Mouse (Mus musculus) layer of hippocampus, postnatal 14 days (tissue): ENCODE measurements around the gene Aldh16a1. TPM values are rescaled to one million over a fixed set of nuclear protein-coding genes. Genes with fewer than 3 reads are reported as not detected.
"Not testable (repeated sequence)": the region's sequence is repeated elsewhere in the genome, so short reads cannot be mapped to it uniquely, and the experiment has no call there.

Experiments used
- DNase-seq, 2 experiments: peaks; one replicate each; pipeline ENCODE4 v3.0.0; 2021 to 2022; ENCODE audit warnings: low spot score in 2 of 2, mixed read lengths in 1 of 2
- total RNA-seq, 2 experiments: library from RNA; stranded (reverse); gene quantifications; 2 replicates each; pipeline ENCODE4 v1.2.3; 2021

Gene Aldh16a1
- total RNA-seq, 2 experiments from 2014 or later: 14.0 to 15.9 TPM

DNA sequence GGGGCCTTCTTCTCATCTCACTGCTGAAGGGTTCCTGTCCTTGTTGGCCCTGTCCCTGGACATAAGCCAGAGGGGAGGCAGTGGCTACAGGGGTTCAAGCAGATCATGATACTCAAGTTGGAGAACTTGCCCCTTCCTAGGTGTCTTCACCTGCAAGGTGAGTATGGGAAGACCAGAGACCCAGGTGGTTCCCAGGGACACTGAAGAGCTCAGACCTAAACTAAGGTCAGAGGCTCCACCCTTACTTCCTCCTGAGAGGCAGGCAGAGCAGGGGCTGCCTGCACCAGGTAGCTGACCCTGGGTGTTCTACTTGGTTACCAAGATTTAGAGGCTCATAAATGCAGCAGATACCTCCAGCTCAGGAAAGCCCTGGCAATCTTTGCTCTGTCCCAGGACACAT, 32.4 kb downstream of the Aldh16a1 start:
- no peak for DNase-seq

DNA sequence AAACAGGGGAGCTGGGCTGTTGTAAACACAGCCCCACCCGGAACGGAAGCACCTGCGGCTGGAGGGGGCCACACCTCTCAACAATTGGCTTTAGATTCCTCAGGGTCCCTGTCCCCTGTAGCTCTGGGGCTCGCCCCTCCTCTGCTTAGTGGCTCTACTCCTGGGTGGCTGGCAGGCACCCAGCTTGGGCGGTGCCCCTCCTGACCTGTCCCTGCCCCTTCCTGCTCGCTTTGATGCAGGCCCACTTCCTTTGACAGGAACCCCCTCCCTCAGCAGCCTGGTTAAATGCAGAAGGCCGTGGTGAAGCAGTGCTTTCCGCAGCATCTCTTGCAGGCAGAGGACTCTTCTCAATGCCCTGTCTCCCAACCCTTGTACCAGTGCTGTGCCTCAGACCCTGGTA, 33.0 kb downstream of the Aldh16a1 start:
- DNase-seq: no peak

DNA sequence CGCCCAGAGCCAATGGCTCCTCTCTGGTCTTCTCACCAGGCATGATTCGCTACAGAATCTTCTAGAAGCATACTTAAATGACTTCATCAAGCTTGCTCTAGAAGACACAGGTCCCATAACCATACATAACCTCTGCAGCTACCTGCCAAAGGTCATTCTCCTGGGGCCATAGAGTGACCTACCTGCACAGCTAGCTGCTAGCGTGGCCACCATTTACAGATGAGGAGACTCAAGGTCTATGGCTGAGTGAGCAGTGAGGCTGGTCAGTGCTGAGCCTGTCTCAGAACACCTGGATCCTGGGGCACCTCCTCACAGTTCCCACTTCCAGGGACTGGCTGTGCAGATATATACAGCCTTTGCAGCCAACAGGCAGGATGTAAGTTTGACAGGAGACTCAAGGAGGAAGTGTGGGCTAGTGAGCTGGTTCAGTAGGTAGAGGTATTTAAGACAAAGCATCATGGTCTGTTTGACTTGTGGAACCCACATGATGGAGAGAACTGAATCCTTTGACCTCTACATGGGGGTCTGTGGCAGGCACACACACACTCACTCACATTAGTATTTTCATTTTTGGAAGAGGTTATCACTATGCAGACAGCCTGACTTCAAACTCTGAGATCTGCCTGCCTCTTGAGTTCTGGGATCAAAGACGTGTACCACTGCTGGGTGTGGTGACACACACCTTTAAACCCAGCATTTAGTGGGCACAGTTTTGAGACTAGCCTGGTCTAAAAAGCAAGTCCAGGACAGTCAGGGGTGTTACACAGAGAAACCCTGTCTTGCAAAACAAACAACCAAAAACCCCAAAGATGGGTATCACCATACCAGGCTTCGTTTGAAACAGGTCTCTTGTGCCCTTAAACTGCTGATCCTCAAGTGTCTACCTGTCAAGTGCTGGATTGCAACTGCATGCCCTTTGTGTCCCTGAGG, 34.3 kb downstream of the Aldh16a1 start:
- no peak for DNase-seq

DNA sequence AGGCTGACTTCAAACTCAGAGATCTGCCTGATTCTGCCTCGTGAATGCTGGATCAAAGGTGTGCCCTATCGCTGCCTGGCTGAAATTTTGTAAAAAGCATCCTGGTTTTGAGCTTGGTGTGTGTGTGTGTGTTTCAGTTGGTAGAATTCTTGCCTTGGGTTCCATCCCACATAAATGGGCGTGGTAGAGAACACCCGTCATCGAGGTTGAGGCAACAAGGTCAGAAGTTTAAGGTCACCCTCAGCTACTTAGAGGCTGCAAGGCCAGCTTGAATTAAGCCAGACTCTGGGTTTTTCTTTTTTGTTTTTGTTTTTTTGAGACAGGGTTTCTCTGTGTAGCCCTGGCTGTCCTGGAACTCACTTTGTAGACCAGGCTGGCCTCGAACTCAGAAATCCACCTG, 36.0 kb downstream of the Aldh16a1 start:
- DNase-seq: no peak

DNA sequence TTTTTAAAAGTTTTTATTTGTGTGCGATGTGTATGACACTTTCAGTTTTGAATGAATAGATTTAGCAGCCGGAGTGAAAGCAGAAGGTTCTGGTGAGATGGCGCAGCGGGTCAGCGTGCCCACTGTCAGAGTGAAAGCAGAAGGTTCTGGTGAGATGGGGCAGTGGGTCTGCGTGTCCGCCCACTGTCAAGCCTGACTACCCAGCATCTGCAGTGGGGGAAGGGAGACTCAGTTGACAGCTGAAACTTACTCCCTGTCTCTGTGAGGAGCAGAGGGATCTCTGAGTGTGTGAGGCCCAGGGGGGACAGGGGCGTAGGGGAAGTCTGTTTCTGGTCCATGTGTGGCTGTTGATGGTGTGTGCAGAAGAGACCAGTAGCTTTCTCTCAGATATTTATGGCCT, 36.8 kb downstream of the Aldh16a1 start:
- DNase-seq: no peak

DNA sequence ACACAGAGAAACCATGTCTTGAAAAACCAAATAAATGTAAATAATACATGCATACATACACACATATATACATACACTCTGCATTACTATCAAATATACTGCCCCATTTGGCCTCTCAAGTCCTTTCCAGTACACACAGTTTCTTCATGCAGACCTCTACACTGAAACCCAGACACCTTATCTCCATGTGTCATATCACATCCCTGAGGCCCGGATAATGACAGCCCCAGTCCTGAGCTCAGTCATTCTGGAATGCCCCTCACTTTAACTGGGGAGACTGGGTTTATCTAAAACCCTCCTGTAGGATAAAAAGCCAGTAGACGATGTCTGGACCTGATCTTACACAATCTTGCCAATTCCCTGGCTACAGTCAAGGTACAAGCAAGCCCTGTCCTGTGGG, 40.9 kb downstream of the Aldh16a1 start:
- DNase-seq: no peak

DNA sequence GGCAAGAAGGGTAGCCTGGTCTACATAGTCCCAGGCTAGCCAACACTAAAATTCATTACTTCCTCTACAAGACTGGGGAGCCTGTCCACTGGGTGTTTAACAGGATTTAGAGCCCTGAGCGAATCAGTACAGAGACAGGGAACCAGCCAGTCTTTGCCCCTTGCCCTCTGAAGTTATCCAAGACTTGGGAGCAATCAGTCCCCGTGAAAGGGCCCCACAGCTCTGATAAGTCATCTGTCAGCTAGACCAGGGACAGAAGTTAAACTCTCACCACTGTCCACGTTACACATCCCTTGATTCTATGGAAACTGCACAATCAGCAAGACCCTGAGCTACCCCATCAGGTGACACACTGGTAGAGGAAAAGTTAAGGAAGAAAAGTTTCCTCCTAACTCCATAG, 41.9 kb downstream of the Aldh16a1 start:
- no peak for DNase-seq

DNA sequence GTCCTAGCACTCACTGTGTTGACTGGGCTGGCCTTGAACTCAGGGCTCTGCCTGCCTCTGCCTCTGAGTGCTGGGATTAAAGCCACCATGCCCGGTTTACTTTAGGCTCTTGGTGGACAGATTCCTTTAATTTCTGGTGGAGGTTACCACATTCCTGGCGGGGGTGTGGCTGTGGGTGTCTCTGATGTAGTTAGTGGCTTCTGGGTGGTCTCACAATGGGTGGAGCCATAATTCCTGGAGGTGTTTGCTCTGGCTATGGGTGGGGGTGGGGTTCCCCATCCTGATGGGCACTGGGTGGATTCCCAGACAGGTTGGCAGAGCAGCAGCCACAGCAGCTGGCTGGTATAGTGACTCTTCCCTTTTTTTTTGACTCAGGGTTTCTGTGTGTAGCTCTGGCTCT, 42.4 kb downstream of the Aldh16a1 start:
- no peak for DNase-seq

DNA sequence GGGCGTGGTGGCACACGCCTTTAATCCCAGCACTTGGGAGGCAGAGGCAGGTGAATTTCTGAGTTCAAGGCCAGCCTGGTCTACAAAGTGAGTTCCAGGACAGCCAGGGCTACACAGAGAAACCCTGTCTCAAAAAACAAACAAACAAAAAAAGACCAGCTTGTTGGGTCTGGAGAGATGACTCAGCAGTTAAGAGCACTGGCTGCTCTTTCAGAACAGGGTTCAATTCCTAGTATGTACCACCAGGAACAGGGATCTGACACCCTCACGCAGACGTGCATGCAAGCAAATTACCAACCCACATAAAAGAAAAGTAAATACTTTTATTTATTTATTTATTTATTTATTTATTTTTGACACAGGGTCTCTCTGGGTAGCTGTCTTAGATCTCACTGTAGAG, 44.3 kb downstream of the Aldh16a1 start:
- not testable (repeated sequence) for DNase-seq

DNA sequence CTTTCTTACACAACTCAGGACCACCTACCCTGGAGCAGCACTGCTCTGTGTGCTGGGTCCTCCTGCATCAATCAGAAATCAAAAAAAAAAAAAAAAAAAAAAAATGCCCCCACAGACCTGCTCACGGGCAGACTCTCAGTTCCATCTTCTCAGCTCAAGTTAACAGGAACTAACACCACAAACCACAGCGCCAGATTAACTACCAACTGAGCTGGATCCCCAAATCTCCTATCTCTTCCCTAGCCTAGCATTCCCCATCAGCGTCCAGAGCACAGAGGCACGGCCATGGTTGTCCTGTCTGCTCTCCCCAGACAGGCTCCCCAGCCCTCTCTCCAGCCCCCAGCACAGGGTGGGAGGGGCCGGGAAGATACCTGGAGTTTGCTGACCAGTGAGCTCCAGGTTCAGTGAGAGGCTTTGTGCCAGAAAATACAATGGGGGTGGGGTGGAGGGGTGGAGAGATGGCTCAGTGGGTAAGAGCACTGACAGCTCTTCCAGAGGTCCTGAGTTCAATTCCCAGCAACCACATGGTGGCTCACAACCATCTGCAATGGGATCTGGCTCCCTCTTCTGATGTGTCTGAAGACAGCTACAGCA, 47.2 kb downstream of the Aldh16a1 start:
- no peak for DNase-seq

DNA sequence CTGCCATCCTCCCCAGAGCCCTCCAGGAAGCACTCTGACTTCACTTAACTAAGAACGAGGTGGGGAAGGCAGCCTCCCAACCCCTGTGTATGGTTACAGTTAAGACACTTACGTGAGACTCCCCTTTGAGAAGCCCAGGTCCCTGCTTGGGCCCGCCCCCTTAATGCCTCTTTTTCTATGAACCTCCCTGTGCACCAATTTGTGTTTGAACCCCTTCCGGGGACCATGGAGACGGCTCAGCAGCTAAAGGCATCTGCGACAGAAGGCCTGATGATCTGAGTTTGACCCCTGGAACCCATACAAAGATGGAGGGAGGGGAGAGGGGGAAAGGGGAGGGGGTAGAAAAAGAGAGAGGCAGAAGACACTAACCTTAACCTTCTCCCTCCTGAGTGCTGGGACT, 47.9 kb downstream of the Aldh16a1 start:
- DNase-seq: no peak

DNA sequence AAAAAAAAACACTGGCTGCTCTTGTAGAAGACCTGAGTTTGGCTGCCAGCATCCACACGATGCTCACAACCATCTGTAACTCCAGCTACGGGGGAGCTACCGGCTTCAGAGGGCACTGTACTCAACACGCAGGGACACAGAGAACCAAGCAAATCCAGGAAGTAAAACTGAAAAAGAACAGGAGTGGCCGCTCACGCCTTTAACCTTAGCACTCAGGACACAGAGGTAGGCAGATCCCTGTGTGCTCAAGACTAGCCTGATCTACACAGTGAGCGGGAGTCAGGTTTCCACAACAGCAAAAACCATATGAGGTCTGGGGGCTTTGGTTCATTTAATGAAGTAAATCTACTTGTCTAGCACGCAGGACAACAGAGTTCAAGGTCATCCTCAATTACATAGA, 48.9 kb downstream of the Aldh16a1 start:
- DNase-seq: no peak

DNA sequence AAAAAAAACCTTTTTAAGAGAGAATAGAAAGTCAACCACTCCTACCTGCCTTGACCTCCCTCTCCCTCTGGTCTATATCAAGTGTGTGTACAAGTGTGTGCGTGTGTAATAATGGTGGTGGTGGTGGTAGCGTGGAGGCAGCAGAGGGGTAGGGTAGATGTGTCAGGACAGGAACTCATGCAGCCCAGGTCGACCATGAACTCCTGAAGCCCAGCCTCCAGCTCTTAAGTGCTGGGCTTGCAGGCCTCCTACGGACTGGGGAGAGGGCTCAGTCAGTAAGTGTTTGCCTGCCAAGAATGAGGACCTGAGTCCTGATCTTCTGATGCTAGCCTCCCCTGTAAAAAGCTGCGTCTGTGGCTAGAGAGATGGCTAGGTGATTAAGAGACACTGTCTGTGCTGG, 49.4 kb downstream of the Aldh16a1 start:
- no peak for DNase-seq

DNA sequence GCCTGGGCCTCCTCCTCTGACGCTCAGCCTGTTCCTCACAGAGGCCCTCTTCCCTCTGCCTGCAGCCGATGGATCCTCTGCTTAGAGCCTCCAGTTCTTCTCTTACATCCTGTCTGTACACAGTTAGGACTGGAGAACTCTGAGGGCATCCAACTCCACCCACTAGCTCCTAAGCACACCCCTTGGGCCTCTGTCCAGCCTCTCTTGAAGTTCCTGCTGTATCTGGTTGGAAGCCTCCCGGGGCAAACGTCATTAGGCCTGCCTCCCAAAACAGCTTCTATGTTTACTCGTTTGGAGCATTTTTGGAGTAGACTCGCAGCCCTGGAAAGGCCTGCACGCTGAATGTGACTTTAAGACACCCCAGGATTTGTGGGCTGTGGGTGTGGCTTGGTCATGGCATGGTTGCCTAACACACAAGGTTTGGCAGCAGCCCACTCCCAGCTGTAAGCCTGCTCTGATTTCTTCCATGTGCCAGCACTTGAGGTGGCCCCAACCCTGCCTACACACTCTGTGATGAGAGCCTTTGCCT, 50.7 kb downstream of the Aldh16a1 start, which contains the start of gene Fcgrt:
Gene Fcgrt (minus strand): TSS at position 200 of the 529 bp plus-strand sequence.
- DNase-seq: peak in 1 of 2 experiments; percentile 67

DNA sequence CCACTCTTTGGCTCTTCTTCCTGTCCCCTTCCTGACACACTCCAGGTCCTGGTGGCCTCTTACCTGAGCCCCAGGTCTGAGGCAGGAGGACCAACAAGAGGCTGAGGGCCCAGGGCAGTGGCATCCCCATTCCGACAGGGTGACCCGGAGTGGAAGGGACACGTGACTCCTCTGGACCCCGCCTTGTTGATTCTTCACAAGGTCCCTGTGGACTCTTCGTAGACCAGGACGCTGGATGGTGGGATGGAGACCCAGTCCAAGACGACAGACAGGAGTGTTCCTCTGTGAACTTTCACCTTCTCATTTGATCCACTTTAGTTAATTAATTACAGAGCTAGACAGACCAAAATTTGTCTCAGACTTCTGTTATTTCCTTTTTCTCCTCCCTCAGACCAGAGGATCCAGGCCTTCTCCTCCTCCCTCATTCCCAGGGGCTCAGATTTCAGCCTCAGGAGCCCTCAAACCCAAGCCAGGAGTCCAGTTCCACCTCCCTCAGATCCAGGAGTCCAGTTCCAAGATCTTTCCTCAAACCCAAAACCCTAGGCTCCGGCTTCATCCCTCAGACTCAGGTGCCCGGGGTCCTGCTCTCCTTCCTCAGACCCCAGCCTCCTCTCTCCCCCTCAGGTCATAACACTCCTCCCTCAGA, 51.3 kb downstream of the Aldh16a1 start:
- DNase-seq: no peak

DNA sequence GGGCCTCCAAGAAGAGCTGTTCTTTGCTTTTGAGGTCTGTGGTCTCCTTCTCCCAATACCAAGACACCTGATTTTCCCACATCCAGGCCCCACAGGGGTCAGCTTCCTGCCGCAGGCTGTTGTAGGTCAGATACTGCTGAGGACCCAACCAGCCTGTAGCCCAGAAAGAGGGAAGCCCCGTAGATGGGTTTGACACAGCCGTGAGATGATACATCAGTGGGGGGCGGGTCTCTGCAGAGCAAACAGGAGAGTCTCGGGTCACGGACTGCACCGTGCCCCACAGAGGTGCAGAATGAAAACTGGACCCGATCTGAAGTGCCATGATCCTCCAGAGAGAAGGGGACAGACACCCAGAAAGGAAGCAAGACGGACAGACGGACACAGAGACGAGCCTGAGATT, 51.9 kb downstream of the Aldh16a1 start:
- DNase-seq: no peak

DNA sequence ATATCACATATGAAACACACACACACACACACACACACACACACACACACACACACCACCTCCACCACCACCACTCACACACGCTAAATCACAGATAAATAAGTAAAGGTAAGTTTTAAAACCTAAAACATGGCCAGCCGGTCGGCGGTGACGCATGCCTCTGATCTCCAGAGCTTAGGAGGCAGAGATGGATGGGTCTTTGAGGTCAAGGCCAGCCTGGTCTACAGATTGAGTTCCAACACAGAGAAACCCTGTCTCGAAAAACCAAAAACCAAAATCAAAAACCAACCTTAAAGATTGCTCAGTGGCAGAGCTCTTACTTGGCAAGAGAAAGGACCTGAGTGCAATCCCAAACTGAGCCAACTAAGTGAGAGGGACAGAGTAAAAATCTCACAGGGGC, 54.3 kb downstream of the Aldh16a1 start:
- DNase-seq: no peak

DNA sequence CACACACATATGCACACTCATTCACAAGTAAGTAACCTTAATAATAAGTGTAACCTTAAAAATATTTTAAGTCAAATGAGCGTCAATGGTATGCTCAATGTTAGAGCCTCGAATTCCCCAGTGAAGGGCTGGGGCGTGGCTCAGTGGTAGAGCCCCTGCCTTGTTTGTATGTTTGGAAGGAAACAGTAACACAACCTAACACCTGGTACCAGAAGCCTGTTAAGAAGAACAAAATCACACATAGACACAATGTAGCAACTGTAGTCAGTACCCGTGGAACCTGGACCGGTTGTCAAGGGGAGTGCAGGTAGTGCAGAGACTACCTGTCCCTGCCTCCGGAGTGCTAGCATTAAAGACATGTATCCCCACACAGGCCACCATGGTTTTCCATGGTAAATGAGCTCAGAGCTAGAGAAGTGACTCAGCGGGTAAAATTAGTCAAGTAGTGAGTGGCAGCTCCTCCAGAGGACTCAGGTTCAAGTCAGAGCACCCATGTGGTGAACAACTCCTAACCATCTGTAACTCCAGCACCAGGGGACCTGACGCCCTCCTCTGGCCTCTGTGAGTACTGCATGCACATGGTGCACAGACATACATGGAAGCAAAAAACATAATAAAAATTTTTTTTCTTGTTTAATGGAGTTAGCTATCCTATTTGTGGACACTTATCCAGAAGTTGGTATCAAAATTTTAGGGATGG, 55.7 kb downstream of the Aldh16a1 start:
- DNase-seq: no peak

DNA sequence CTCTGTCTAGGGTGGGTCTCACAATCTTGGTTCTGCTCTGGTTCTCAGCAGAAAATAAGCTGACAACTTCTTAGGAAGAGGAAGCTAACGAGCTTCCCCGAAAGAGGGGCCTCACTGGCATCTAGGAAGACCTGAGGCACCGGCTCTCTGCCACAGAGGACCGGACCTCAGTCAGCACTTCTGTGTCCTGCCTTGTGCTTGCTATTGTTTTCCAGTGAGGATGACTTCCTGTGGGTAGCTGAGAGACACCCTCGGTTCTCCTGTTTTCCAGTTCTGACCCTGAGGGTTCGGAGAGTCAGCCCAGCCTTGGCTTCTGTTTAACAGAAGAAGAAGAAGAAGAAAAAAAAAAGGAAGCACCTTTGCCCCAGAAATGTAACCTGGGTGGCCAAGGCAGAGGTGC, 56.9 kb downstream of the Aldh16a1 start:
- DNase-seq: no peak

DNA sequence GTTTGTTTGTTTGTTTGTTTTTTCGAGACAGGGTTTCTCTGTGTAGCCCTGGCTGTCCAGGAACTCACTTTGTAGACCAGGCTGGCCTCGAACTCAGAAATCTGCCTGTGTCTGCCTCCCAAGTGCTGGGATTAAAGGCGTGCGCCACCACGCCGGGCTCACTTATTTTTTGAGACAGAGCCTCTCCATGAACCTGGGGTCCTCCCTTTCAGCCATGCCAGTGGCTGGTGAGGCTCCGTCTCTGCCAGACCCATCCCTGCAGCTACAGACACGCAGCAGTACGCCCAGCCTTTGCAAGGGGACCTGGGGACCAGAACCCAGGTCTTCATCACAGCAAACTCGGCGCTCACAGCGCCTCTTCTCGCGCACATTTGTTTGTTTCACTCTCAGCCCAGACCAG, 58.4 kb downstream of the Aldh16a1 start:
- DNase-seq: not testable (repeated sequence)

DNA sequence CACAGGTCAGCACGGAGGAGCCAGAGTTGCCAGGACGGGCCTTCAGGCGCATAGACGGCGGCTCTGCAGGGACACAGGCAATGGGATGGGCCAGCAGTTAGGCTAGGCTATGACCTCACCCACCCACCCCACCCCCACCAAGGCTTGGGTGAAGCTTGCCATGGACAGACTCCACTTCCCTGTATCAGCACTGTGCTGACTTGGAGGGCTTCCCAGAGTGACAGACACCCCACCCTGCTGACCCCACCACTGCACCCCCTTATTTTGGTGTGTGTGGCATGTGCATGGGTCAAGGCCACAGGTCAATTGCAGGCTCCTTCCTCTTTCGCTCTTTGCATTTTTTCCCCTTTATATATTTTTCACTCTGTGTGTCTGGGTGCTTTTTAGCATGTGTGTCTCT, 59.0 kb downstream of the Aldh16a1 start:
- DNase-seq: no peak
